Comparison of ENCODE assay signal across 33 mouse cellular contexts in genomic region chr12:31296097-31296496, GRCm38 (mm10). TPM values are rescaled to one million over a fixed set of nuclear protein-coding genes. Genes with fewer than 3 reads are reported as not detected.
DNase-seq lines count a peak whose midpoint lies in the region; ATAC-seq and TF ChIP-seq lines count a peak whose summit lies in the region.
"Had no signal": no experiment of that assay in that cellular context is flagged by ENCODE, and none has a peak within 500 bp of the region (broad histone marks: within the 10 kb centered on the region; RNA-seq: fewer than 3 reads in every experiment).

No protein-coding gene starts in this region.

- no peak for TF ChIP-seq EP300 in stomach, postnatal 0 days (optimal IDR thresholded peaks at IDR 0.05)

- 0 out of 2 replicates have a peak overlapping the region, but pooled peaks have one; percentile 16 for H3K27ac ChIP-seq in heart, embryonic 16.5 days (ENCODE audit: low read length)
- H3K27ac ChIP-seq in stomach, embryonic 14.5 days (ENCODE audit: low read length) = peak overlapping the region; percentile 7; the same call in 1 of the 2 replicates
- H3K27ac ChIP-seq in stomach, postnatal 0 days (replicated peaks) = no peak overlapping the region
- no peak overlapping the region for H3K27ac ChIP-seq in embryonic facial prominence, embryonic 10.5 days (replicated peaks)
- H3K27ac ChIP-seq: forebrain, embryonic 13.5 days; hindbrain, embryonic 13.5 days; layer of hippocampus, adult 2 months; midbrain, embryonic 12.5 days; neural tube, embryonic 13.5 days had no signal

- no peaks in the 10 kb centered on the region for H3K9me3 ChIP-seq in heart, embryonic 16.5 days (replicated peaks; ENCODE audit: control insufficient read depth, low read length)
- no peaks in the 10 kb centered on the region for H3K9me3 ChIP-seq in stomach, embryonic 14.5 days (ENCODE audit: control insufficient read depth, low read depth, low read length)
- no peaks in the 10 kb centered on the region for H3K9me3 ChIP-seq in stomach, postnatal 0 days (ENCODE audit: control insufficient read depth, low read length)
- H3K9me3 ChIP-seq in embryonic facial prominence, embryonic 10.5 days = no peaks in the 10 kb centered on the region
- H3K9me3 ChIP-seq: forebrain, embryonic 13.5 days; heart, embryonic 10.5 days; heart, embryonic 15.5 days; hindbrain, embryonic 13.5 days; lung, embryonic 15.5 days; midbrain, embryonic 12.5 days; neural tube, embryonic 13.5 days; stomach, embryonic 15.5 days had no signal

- peaks cover 42% of the 10 kb centered on the region for H3K36me3 ChIP-seq in heart, embryonic 16.5 days (ENCODE audit: control insufficient read depth, insufficient read depth)
- H3K36me3 ChIP-seq in stomach, embryonic 14.5 days (ENCODE audit: control insufficient read depth, insufficient read depth, low read length) = peaks cover 58% of the 10 kb centered on the region
- H3K36me3 ChIP-seq in stomach, postnatal 0 days (ENCODE audit: control insufficient read depth, insufficient read depth, low read length) = peaks cover 29% of the 10 kb centered on the region
- H3K36me3 ChIP-seq in embryonic facial prominence, embryonic 10.5 days (replicated peaks) = peaks cover 60% of the 10 kb centered on the region
- H3K36me3 ChIP-seq: hindbrain, embryonic 13.5 days; midbrain, embryonic 12.5 days; neural tube, embryonic 13.5 days had no signal

- no peak overlapping the region for H3K4me2 ChIP-seq in heart, embryonic 16.5 days (ENCODE audit: low read depth, low read length)
- no peak overlapping the region for H3K4me2 ChIP-seq in stomach, embryonic 14.5 days (replicated peaks; ENCODE audit: low read depth, low read length)
- no peak overlapping the region for H3K4me2 ChIP-seq in stomach, postnatal 0 days (replicated peaks; ENCODE audit: low read depth)
- H3K4me2 ChIP-seq: forebrain, embryonic 13.5 days; heart, embryonic 15.5 days; hindbrain, embryonic 13.5 days; liver, embryonic 11.5 days; lung, embryonic 15.5 days; midbrain, embryonic 12.5 days; neural tube, embryonic 13.5 days had no signal

- ATAC-seq in heart, embryonic 16.5 days (replicated peaks; ENCODE audit: extremely low read depth, insufficient read depth, low FRiP score) = no peak
- no peak for ATAC-seq in stomach, embryonic 14.5 days (ENCODE audit: insufficient number of reproducible peaks, insufficient read depth, low FRiP score, low read depth)
- ATAC-seq in stomach, postnatal 0 days (ENCODE audit: low FRiP score, low TSS enrichment) = no peak
- ATAC-seq: activated CD4-positive, CD25-positive, alpha-beta regulatory T cell, adult 4 months; forebrain, embryonic 13.5 days; intestine, postnatal 0 days had no signal

- no peak overlapping the region for H3K4me3 ChIP-seq in heart, embryonic 16.5 days (ENCODE audit: low read length)
- H3K4me3 ChIP-seq in stomach, embryonic 14.5 days (ENCODE audit: low read depth, low read length) = no peak overlapping the region
- no peak overlapping the region for H3K4me3 ChIP-seq in stomach, postnatal 0 days (ENCODE audit: low read depth, low read length)
- no peak overlapping the region for H3K4me3 ChIP-seq in embryonic facial prominence, embryonic 10.5 days
- H3K4me3 ChIP-seq: forebrain, embryonic 13.5 days; heart, embryonic 10.5 days; heart, embryonic 15.5 days; hindbrain, embryonic 13.5 days; layer of hippocampus, adult 2 months; lung, embryonic 15.5 days; midbrain, embryonic 12.5 days; neural tube, embryonic 13.5 days; stomach, embryonic 15.5 days had no signal

- no peak for TF ChIP-seq CTCF in stomach, postnatal 0 days (IDR thresholded peaks at IDR 0.05; ENCODE audit: low read depth)

- intact Hi-C loops in heart, postnatal 10 days (cut with DNase I) = no loop called here

- 74% methylated on average over 4 of the region's 4 CpGs for WGBS in heart, embryonic 16.5 days
- 81% methylated on average over 4 of the region's 4 CpGs for WGBS in stomach, embryonic 14.5 days
- 75% methylated on average over 4 of the region's 4 CpGs for WGBS in stomach, postnatal 0 days
- 71% methylated on average over 4 of the region's 4 CpGs for WGBS in embryonic facial prominence, embryonic 10.5 days

- no peaks in the 10 kb centered on the region for H3K27me3 ChIP-seq in heart, embryonic 16.5 days (ENCODE audit: control insufficient read depth, insufficient read depth, low read length)
- no peaks in the 10 kb centered on the region for H3K27me3 ChIP-seq in stomach, embryonic 14.5 days (ENCODE audit: control insufficient read depth, insufficient read depth, low read length)
- no peaks in the 10 kb centered on the region for H3K27me3 ChIP-seq in stomach, postnatal 0 days (ENCODE audit: control insufficient read depth, insufficient read depth, low read length)
- no peaks in the 10 kb centered on the region for H3K27me3 ChIP-seq in embryonic facial prominence, embryonic 10.5 days (replicated peaks; ENCODE audit: low read depth, poor library complexity, severe bottlenecking)
- H3K27me3 ChIP-seq: forebrain, embryonic 13.5 days; heart, embryonic 15.5 days; hindbrain, embryonic 13.5 days; lung, embryonic 15.5 days; midbrain, embryonic 12.5 days; neural tube, embryonic 13.5 days; stomach, embryonic 15.5 days had no signal

- DNase-seq in heart, postnatal 10 days = no peak
- no peak for DNase-seq in stomach, postnatal 0 days (ENCODE audit: low spot score)
- peak; percentile 47 to 72 for DNase-seq in kidney, postnatal 25 days
- DNase-seq in embryonic facial prominence, embryonic 10.5 days (ENCODE audit: low spot score) = no peak
- DNase-seq in layer of hippocampus, adult 9-11 months = no peak
- DNase-seq in lung, postnatal 14 days = no peak
- DNase-seq: adrenal gland, adult 8-10 months; cerebellum, adult 8-10 months; cerebellum, postnatal 25 days; gastrocnemius, postnatal 10 days; layer of hippocampus, postnatal 36 days; thymus, postnatal 14 days had no signal

- H3K4me1 ChIP-seq in heart, embryonic 16.5 days (ENCODE audit: control insufficient read depth, insufficient read depth, low read length) = peaks cover 62% of the 10 kb centered on the region
- peaks cover 26% of the 10 kb centered on the region for H3K4me1 ChIP-seq in stomach, embryonic 14.5 days (ENCODE audit: control insufficient read depth, insufficient read depth, low read length)
- peaks cover 9% of the 10 kb centered on the region for H3K4me1 ChIP-seq in stomach, postnatal 0 days (replicated peaks; ENCODE audit: control insufficient read depth, insufficient read depth)
- peaks cover 30% of the 10 kb centered on the region for H3K4me1 ChIP-seq in embryonic facial prominence, embryonic 10.5 days
- H3K4me1 ChIP-seq: forebrain, embryonic 13.5 days; hindbrain, embryonic 13.5 days; midbrain, embryonic 12.5 days had no signal

- no peak overlapping the region for H3K9ac ChIP-seq in heart, embryonic 16.5 days (ENCODE audit: low read length)
- no peak overlapping the region for H3K9ac ChIP-seq in stomach, embryonic 14.5 days (replicated peaks; ENCODE audit: low read depth, low read length)
- no peak overlapping the region for H3K9ac ChIP-seq in stomach, postnatal 0 days (ENCODE audit: low read length)
- H3K9ac ChIP-seq: forebrain, embryonic 13.5 days; heart, embryonic 15.5 days; hindbrain, embryonic 13.5 days; lung, embryonic 15.5 days; midbrain, embryonic 12.5 days; neural tube, embryonic 13.5 days; stomach, embryonic 15.5 days had no signal

RNA-seq across cellular contexts. Expression of gene Lamb1, which starts 31.1 kb away (rescaled TPM):
- polyA plus RNA-seq in heart, embryonic 16.5 days (2015; fragmentation: Nextera tagmentation; extraction: Ambion mirVana) = 92.1 and 113 TPM in 2 replicates
- total RNA-seq in heart, postnatal 10 days (2021) = 100 to 1,000 TPM; 250 to 255 TPM
- 98.2 TPM in 2 replicates for polyA plus RNA-seq in stomach, embryonic 14.5 days (2014; fragmentation: Nextera tagmentation; extraction: Ambion mirVana)
- 30.6 and 31.7 TPM in 2 replicates for polyA plus RNA-seq in stomach, postnatal 0 days (2015; fragmentation: Nextera tagmentation; extraction: Ambion mirVana)
- polyA plus RNA-seq in embryonic facial prominence, embryonic 10.5 days (2016; fragmentation: Nextera tagmentation; extraction: Ambion mirVana) = 37.2 and 42.5 TPM in 2 replicates
- polyA plus RNA-seq: activated CD4-positive, CD25-positive, alpha-beta regulatory T cell, adult 4 months had no signal

RNA-seq across cellular contexts. Expression of gene Dld, which starts 55.2 kb away (rescaled TPM):
- polyA plus RNA-seq in heart, embryonic 16.5 days (2015; fragmentation: Nextera tagmentation; extraction: Ambion mirVana) = 246 and 263 TPM in 2 replicates
- total RNA-seq in heart, postnatal 10 days (2021) = 100 to 1,000 TPM; 373 to 380 TPM
- polyA plus RNA-seq in stomach, embryonic 14.5 days (2014; fragmentation: Nextera tagmentation; extraction: Ambion mirVana) = 123 and 129 TPM in 2 replicates
- polyA plus RNA-seq in stomach, postnatal 0 days (2015; fragmentation: Nextera tagmentation; extraction: Ambion mirVana) = 108 and 112 TPM in 2 replicates
- polyA plus RNA-seq in embryonic facial prominence, embryonic 10.5 days (2016; fragmentation: Nextera tagmentation; extraction: Ambion mirVana) = 145 and 147 TPM in 2 replicates

RNA-seq across cellular contexts. Expression of gene Gm6993, which starts 55.5 kb away (rescaled TPM):
- not detected in 2 replicates for polyA plus RNA-seq in heart, embryonic 16.5 days (2015; fragmentation: Nextera tagmentation; extraction: Ambion mirVana)
- not detected for total RNA-seq in heart, postnatal 10 days (2021)
- not detected in 2 replicates for polyA plus RNA-seq in stomach, embryonic 14.5 days (2014; fragmentation: Nextera tagmentation; extraction: Ambion mirVana)
- polyA plus RNA-seq in stomach, postnatal 0 days (2015; fragmentation: Nextera tagmentation; extraction: Ambion mirVana) = not detected in 2 replicates
- polyA plus RNA-seq in embryonic facial prominence, embryonic 10.5 days (2016; fragmentation: Nextera tagmentation; extraction: Ambion mirVana) = not detected in 2 replicates
- total RNA-seq: adrenal gland, adult 8-10 months; gastrocnemius, postnatal 10 days; heart, postnatal 4 days; layer of hippocampus, adult 2 months; layer of hippocampus, postnatal 36 days; megakaryocyte, adult 5-6 weeks had no signal
- polyA plus RNA-seq: activated CD4-positive, CD25-positive, alpha-beta regulatory T cell, adult 4 months; embryonic facial prominence, embryonic 11.5 days; forebrain, embryonic 13.5 days; gonadal fat pad, adult 2 months; heart, embryonic 10.5 days; heart, embryonic 15.5 days; hindbrain, embryonic 13.5 days; intestine, postnatal 0 days; limb, embryonic 11.5 days; liver, embryonic 11.5 days; liver, embryonic 16.5 days; lung, embryonic 15.5 days; midbrain, embryonic 12.5 days; neural tube, embryonic 13.5 days; stomach, embryonic 15.5 days; urinary bladder, adult 2 months had no signal

Comparison
In these comparisons a context has a peak if more than half of its experiments do, and no peak if none do; other contexts are left out.
1. H3K27ac ChIP-seq: peak in heart, embryonic 16.5 days (single experiment) and stomach, embryonic 14.5 days (single experiment); none in stomach, postnatal 0 days (single experiment) and embryonic facial prominence, embryonic 10.5 days (single experiment).
2. DNase-seq: peak in kidney, postnatal 25 days (2 of 2); none in heart, postnatal 10 days (0 of 2), stomach, postnatal 0 days (single experiment), embryonic facial prominence, embryonic 10.5 days (single experiment), layer of hippocampus, adult 9-11 months (single experiment) and lung, postnatal 14 days (single experiment).